26 mouse cellular contexts compared by ENCODE assay signal in the genomic region with DNA sequence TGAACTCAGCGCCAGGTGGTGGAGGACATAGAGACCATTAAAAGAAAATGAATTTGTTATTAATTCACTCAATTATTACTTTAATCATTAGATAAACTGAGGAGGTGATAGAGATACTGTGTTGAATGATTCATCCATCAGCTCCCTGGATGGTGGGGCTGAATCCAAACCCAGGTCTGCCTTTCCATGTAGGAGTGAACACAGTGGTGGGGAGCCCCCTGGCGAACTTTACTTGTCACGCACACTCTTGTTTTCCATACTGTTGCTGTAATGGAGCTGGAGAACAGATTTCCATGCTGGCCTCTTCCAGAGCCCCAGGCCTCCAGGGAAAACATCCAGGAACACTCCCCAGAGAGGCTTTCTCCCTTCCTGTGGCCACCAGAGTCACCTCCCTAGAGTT. TPM values are rescaled to one million over a fixed set of nuclear protein-coding genes. Genes with fewer than 3 reads are reported as not detected.
DNase-seq lines count a peak whose midpoint lies in the region; ATAC-seq and TF ChIP-seq lines count a peak whose summit lies in the region.
"Had no signal": no experiment of that assay in that cellular context is flagged by ENCODE, and none has a peak within 500 bp of the region (broad histone marks: within the 10 kb centered on the region; RNA-seq: fewer than 3 reads in every experiment).

No protein-coding gene starts in this region.

- H3K4me1 ChIP-seq in midbrain, embryonic 11.5 days (ENCODE audit: control insufficient read depth, insufficient read depth, low read length) = no peaks in the 10 kb centered on the region
- no peaks in the 10 kb centered on the region for H3K4me1 ChIP-seq in midbrain, embryonic 15.5 days
- no peaks in the 10 kb centered on the region for H3K4me1 ChIP-seq in stomach, postnatal 0 days (replicated peaks; ENCODE audit: control insufficient read depth, insufficient read depth)
- H3K4me1 ChIP-seq: heart, embryonic 13.5 days; hindbrain, embryonic 10.5 days; hindbrain, embryonic 15.5 days; limb, embryonic 13.5 days; lung, embryonic 15.5 days; midbrain, embryonic 12.5 days had no signal

- peak; percentile 30 for TF ChIP-seq CTCF in stomach, postnatal 0 days (IDR thresholded peaks at IDR 0.05; ENCODE audit: low read depth)

- no peak for ATAC-seq in midbrain, embryonic 11.5 days (ENCODE audit: low FRiP score)
- ATAC-seq in midbrain, embryonic 15.5 days (replicated peaks) = no peak
- ATAC-seq in stomach, postnatal 0 days (ENCODE audit: low FRiP score, low TSS enrichment) = no peak
- ATAC-seq in cerebellum, adult (ENCODE audit: insufficient number of reproducible peaks, low FRiP score, low TSS enrichment) = no peak
- ATAC-seq: forebrain, embryonic 14.5 days had no signal

- peak; percentile 14 for DNase-seq in midbrain, embryonic 11.5 days (ENCODE audit: low spot score, missing footprints)
- peak; percentile 18 for DNase-seq in NIH3T3 (ENCODE audit: low read depth)
- no peak for DNase-seq in stomach, postnatal 0 days (ENCODE audit: low spot score)
- DNase-seq in left cerebral cortex, adult 11 months (ENCODE audit: low spot score) = no peak
- no peak for DNase-seq in frontal cortex, postnatal 10 days (ENCODE audit: low spot score in 2 of 2)
- DNase-seq: adrenal gland, postnatal 10 days; B cell, adult 2 months; cerebellum, adult 11 months; cerebellum, adult 9-10 months; cerebellum, postnatal 36 days; gastrocnemius, adult 2 months; heart, postnatal 10 days; kidney, adult 8-10 months; kidney, postnatal 4 days; lung, postnatal 36 days had no signal

- H3K4me2 ChIP-seq in midbrain, embryonic 11.5 days = no peak overlapping the region
- no peak overlapping the region for H3K4me2 ChIP-seq in midbrain, embryonic 15.5 days
- H3K4me2 ChIP-seq in stomach, postnatal 0 days (replicated peaks; ENCODE audit: low read depth) = no peak overlapping the region
- H3K4me2 ChIP-seq: heart, embryonic 13.5 days; hindbrain, embryonic 15.5 days; limb, embryonic 13.5 days; liver, embryonic 11.5 days; lung, embryonic 15.5 days; midbrain, embryonic 12.5 days had no signal

- H3K9me3 ChIP-seq in midbrain, embryonic 11.5 days (ENCODE audit: control insufficient read depth, low read length) = no peaks in the 10 kb centered on the region
- no peaks in the 10 kb centered on the region for H3K9me3 ChIP-seq in midbrain, embryonic 15.5 days
- H3K9me3 ChIP-seq in stomach, postnatal 0 days (ENCODE audit: control insufficient read depth, low read length) = no peaks in the 10 kb centered on the region
- H3K9me3 ChIP-seq: hindbrain, embryonic 15.5 days; lung, embryonic 15.5 days had no signal

- no peak overlapping the region for H3K27ac ChIP-seq in midbrain, embryonic 11.5 days (ENCODE audit: low read depth, low read length)
- H3K27ac ChIP-seq in midbrain, embryonic 15.5 days = no peak overlapping the region
- H3K27ac ChIP-seq in stomach, postnatal 0 days (replicated peaks) = no peak overlapping the region
- H3K27ac ChIP-seq: gastrocnemius, adult 2 months; heart, embryonic 13.5 days; hindbrain, embryonic 10.5 days; hindbrain, embryonic 15.5 days; kidney, postnatal 0 days; limb, embryonic 13.5 days; lung, embryonic 15.5 days; midbrain, embryonic 12.5 days had no signal

- H3K9ac ChIP-seq in midbrain, embryonic 11.5 days (ENCODE audit: low read length) = no peak overlapping the region
- no peak overlapping the region for H3K9ac ChIP-seq in midbrain, embryonic 15.5 days
- no peak overlapping the region for H3K9ac ChIP-seq in stomach, postnatal 0 days (ENCODE audit: low read length)
- H3K9ac ChIP-seq: heart, embryonic 13.5 days; hindbrain, embryonic 15.5 days; limb, embryonic 13.5 days; lung, embryonic 15.5 days; midbrain, embryonic 12.5 days had no signal

- no peak overlapping the region for H3K4me3 ChIP-seq in midbrain, embryonic 11.5 days (ENCODE audit: low read depth, low read length)
- H3K4me3 ChIP-seq in midbrain, embryonic 15.5 days = no peak overlapping the region
- H3K4me3 ChIP-seq in stomach, postnatal 0 days (ENCODE audit: low read depth, low read length) = no peak overlapping the region
- H3K4me3 ChIP-seq: gastrocnemius, adult 2 months; heart, embryonic 13.5 days; hindbrain, embryonic 10.5 days; hindbrain, embryonic 15.5 days; limb, embryonic 13.5 days; lung, embryonic 15.5 days; midbrain, embryonic 12.5 days had no signal

- no peaks in the 10 kb centered on the region for H3K27me3 ChIP-seq in midbrain, embryonic 11.5 days (ENCODE audit: control insufficient read depth, insufficient read depth, low read length)
- no peaks in the 10 kb centered on the region for H3K27me3 ChIP-seq in midbrain, embryonic 15.5 days (replicated peaks)
- no peaks in the 10 kb centered on the region for H3K27me3 ChIP-seq in stomach, postnatal 0 days (ENCODE audit: control insufficient read depth, insufficient read depth, low read length)
- H3K27me3 ChIP-seq: heart, embryonic 13.5 days; hindbrain, embryonic 15.5 days; limb, embryonic 13.5 days; lung, embryonic 15.5 days; midbrain, embryonic 12.5 days had no signal

- no peaks in the 10 kb centered on the region for H3K36me3 ChIP-seq in midbrain, embryonic 11.5 days (ENCODE audit: control insufficient read depth, insufficient read depth, low read length)
- H3K36me3 ChIP-seq in midbrain, embryonic 15.5 days (replicated peaks) = no peaks in the 10 kb centered on the region
- H3K36me3 ChIP-seq in stomach, postnatal 0 days (ENCODE audit: control insufficient read depth, insufficient read depth, low read length) = no peaks in the 10 kb centered on the region
- H3K36me3 ChIP-seq: heart, embryonic 13.5 days; hindbrain, embryonic 15.5 days; limb, embryonic 13.5 days; lung, embryonic 15.5 days; midbrain, embryonic 12.5 days had no signal

- 81% methylated on average over 3 of the region's 3 CpGs for WGBS in midbrain, embryonic 11.5 days
- 82% methylated on average over 3 of the region's 3 CpGs for WGBS in midbrain, embryonic 15.5 days
- WGBS in stomach, postnatal 0 days = 88% methylated on average over 3 of the region's 3 CpGs

- TF ChIP-seq EP300 in stomach, postnatal 0 days (optimal IDR thresholded peaks at IDR 0.05) = no peak

RNA-seq across cellular contexts. Expression of a gene that starts 50.6 kb away (rescaled TPM):
- polyA plus RNA-seq in midbrain, embryonic 11.5 days (2014; fragmentation: Nextera tagmentation; extraction: Ambion mirVana) = 8.2 and 8.8 TPM in 2 replicates
- polyA plus RNA-seq in midbrain, embryonic 15.5 days (2015; fragmentation: Nextera tagmentation; extraction: Ambion mirVana) = 15.7 and 17.1 TPM in 2 replicates
- polyA plus RNA-seq in stomach, postnatal 0 days (2015; fragmentation: Nextera tagmentation; extraction: Ambion mirVana) = 1.8 and 1.9 TPM in 2 replicates

Comparison
In these comparisons a context has a peak if more than half of its experiments do, and no peak if none do; other contexts are left out.
1. DNase-seq: peak in midbrain, embryonic 11.5 days (single experiment) and NIH3T3 (single experiment); none in stomach, postnatal 0 days (single experiment), left cerebral cortex, adult 11 months (single experiment) and frontal cortex, postnatal 10 days (0 of 2).